Mouse (Mus musculus) macrophage (primary cell): ENCODE measurements around the gene Dysf. TPM values are rescaled to one million over a fixed set of nuclear protein-coding genes. Genes with fewer than 3 reads are reported as not detected.

ENCODE experiments used
- H3K27ac ChIP-seq: fragments of 350-480 bp; formaldehyde crosslinking; 2 replicates; pipeline ENCODE4 v1.9.0; 2021
- H3K36me3 ChIP-seq: fragments of 350-480 bp; formaldehyde crosslinking; 2 replicates; pipeline ENCODE4 v1.9.0; 2021; ENCODE audit errors: inconsistent target
- H3K4me3 ChIP-seq: fragments of 350-480 bp; formaldehyde crosslinking; 2 replicates; pipeline ENCODE4 v1.9.0; 2021; ENCODE audit errors: inconsistent target
- H3K79me2 ChIP-seq: fragments of 350-480 bp; formaldehyde crosslinking; 2 replicates; pipeline ENCODE4 v1.9.0; 2021; ENCODE audit errors: inconsistent target
- WGBS: methylation state at CpG from one replicate; pipeline ENCODE4 v1.1.7; 2026; ENCODE audit warnings: inconsistent platforms; ENCODE audit not compliant: missing documents; 5-methylcytosine and 5-hydroxymethylcytosine counted together
- polyA plus RNA-seq: library from polyadenylated mRNA; stranded (reverse); fragments of 250-400 nt; gene quantifications from 3 replicates; pipeline ENCODE4 v1.2.4, GENCODE M21; 2018; ENCODE audit warnings: inconsistent platforms

Gene Dysf
- polyA plus RNA-seq, 1 experiment from 2014 or later, result 0.24 TPM

DNA sequence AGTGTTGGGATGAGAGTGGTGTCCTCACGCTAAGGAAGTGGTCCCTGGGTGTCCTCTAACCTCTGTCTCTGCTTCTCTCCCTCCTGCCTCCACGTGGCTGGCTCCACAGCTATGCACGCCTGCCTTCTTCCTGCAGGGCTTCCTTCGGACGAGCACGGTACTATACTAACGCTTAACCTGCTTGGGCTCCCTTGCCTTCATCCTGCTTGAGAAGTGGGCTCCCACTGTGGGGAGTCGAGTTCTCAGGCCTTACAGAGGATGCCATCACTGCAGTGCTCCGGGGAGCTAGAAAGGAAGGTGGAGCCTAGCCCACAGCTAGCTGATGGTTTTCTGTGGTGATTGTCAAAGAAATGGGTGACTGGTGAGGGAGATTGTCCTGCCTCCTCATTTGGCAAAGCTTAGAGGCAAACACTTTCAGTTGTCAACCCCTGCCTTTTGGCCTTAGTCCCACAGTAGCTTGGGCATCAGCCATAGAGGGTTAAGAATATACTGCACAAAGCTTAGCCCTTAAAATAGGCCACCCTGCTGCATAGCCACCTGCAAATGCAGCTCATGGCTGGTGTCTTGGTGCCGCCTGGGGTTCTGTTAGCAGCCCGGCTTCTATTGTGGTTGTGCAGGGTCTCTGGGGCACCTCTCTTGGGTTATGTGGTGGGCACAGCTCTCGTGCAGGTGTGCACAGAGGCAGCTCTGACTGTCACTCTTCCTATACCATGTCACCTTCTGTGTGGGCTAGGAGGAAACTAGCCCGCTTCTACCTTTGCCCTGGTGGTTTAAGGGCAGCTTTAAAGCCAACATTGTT, 139.0 kb downstream of the Dysf start:
- WGBS, result 80% methylated on average over 13 of the region's 13 CpGs
- H3K79me2 ChIP-seq, result no peaks in the 10 kb centered on the region
- no peak overlapping the region for H3K4me3 ChIP-seq
- no peak overlapping the region for H3K27ac ChIP-seq
- H3K36me3 ChIP-seq, result no peaks in the 10 kb centered on the region

GRCm38 (mm10) chr6:84148470-84148869, 140.1 kb downstream of the Dysf start:
- Histone ChIP-seq H3K79me2 (no peaks in the 10 kb centered on the region), H3K4me3 (no peak overlapping the region), H3K36me3 (no peaks in the 10 kb centered on the region), H3K27ac (no peak overlapping the region)
- WGBS, result 57% methylated on average over 6 of the region's 6 CpGs

DNA sequence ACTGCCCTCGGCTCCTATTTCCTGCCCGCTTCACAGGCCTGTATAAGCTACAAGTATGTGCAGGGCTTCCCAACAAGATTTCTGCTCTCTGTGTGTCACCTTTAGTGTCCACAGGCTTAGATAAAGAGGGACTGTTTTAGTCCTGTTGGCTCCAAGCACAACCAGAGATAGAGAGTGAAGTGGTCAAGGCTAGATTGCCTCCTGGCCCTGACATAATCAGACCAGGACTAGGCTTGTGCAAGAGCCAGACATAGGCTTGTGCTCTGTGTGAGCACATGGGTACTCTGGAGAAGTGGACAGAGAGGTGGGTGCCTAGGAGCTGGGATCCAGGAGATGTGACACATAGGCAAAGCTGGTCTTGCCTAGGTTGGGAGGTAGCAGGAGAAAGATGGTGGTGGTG, 146.1 kb downstream of the Dysf start:
- H3K79me2 ChIP-seq, result no peaks in the 10 kb centered on the region
- no peaks in the 10 kb centered on the region for H3K36me3 ChIP-seq
- H3K4me3 ChIP-seq, result no peak overlapping the region
- WGBS, result 83% methylated on average over 2 of the region's 2 CpGs
- no peak overlapping the region for H3K27ac ChIP-seq

- no peak overlapping the region for H3K27ac ChIP-seq
- WGBS, result 78% methylated on average over 3 of the region's 3 CpGs
- H3K4me3 ChIP-seq, result no peak overlapping the region
- H3K79me2 ChIP-seq, result no peaks in the 10 kb centered on the region
- H3K36me3 ChIP-seq, result no peaks in the 10 kb centered on the region
These were observed 147.4 kb downstream of the Dysf start for GRCm38 (mm10) chr6:84155765-84156164.

DNA sequence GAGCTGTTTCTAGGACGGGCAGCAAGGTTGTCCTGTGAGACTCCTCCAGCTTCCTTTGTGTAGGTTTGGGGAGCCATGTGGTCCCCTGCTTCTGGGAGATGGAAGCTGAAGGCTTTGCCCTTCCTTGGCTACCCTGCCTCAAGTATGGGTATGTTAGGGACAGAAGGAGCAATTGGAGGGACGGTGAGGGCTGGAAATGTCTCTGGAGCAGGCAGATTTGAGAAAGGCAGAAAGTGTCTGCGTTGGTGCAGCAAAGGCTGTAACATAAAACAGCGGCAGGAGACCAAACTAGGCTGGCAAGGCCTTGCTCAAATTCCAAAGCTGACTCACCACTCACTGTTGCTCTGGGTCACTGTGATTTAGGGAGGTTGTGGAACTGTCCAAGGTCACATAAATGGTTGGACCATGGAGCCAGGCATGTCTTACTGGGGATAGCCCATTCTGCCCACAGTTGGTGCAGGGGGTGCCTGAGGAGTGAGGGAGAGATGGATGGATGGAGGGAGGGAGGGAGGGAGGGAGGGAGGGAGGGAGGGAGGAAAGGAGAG, 148.2 kb downstream of the Dysf start:
- no peaks in the 10 kb centered on the region for H3K79me2 ChIP-seq
- 85% methylated on average over 4 of the region's 4 CpGs for WGBS
- no peaks in the 10 kb centered on the region for H3K36me3 ChIP-seq
- no peak overlapping the region for H3K4me3 ChIP-seq
- H3K27ac ChIP-seq, result no peak overlapping the region

- no peak overlapping the region for H3K4me3 ChIP-seq
- 89% methylated on average over 4 of the region's 4 CpGs for WGBS
- H3K36me3 ChIP-seq, result no peaks in the 10 kb centered on the region
These were observed 150.7 kb downstream of the Dysf start for GRCm38 (mm10) chr6:84159046-84159445.

GRCm38 (mm10) chr6:84167612-84168011, 159.2 kb downstream of the Dysf start:
- Histone ChIP-seq H3K4me3 (no peak overlapping the region), H3K79me2 (no peaks in the 10 kb centered on the region), H3K36me3 (no peaks in the 10 kb centered on the region), H3K27ac (no peak overlapping the region)
- 90% methylated on average over 14 of the region's 14 CpGs for WGBS

More at GRCm38 (mm10) chr6:84159046-84159445, 150.7 kb downstream of the Dysf start:
- no peaks in the 10 kb centered on the region for H3K79me2 ChIP-seq
- no peak overlapping the region for H3K27ac ChIP-seq

DNA sequence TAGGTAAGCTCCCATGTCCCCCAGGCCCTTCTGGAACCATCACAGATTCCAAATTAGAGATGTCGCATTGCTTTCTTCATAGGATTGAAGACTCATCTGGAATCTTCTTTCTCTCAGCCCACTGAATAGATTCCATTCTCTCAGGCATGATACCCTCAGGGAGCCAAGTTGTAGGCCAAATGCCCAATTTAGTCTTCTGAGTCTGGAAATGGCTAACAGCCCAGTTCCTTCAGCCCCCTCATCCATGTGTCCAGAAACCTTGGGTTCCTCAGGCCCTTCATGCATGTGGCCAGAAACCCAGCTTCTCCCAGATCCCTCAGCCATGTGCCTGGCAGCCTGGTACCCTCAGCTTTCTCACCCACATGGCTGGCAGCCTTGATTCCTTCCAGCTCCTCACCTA, 160.2 kb downstream of the Dysf start:
- Histone ChIP-seq H3K36me3 (no peaks in the 10 kb centered on the region), H3K27ac (no peak overlapping the region), H3K79me2 (no peaks in the 10 kb centered on the region), H3K4me3 (no peak overlapping the region)
- 100% methylated on average over 1 of the region's 1 CpGs for WGBS

GRCm38 (mm10) chr6:84173626-84174025, 165.2 kb downstream of the Dysf start:
- H3K4me3 ChIP-seq, result no peak overlapping the region
- no peaks in the 10 kb centered on the region for H3K79me2 ChIP-seq
- 92% methylated on average over 6 of the region's 6 CpGs for WGBS
- H3K36me3 ChIP-seq, result no peaks in the 10 kb centered on the region
- no peak overlapping the region for H3K27ac ChIP-seq

GRCm38 (mm10) chr6:84178776-84179405, 170.5 kb downstream of the Dysf start:
- Histone ChIP-seq H3K27ac (no peak overlapping the region), H3K4me3 (no peak overlapping the region), H3K79me2 (no peaks in the 10 kb centered on the region), H3K36me3 (no peaks in the 10 kb centered on the region)
- WGBS, result 69% methylated on average over 5 of the region's 5 CpGs

DNA sequence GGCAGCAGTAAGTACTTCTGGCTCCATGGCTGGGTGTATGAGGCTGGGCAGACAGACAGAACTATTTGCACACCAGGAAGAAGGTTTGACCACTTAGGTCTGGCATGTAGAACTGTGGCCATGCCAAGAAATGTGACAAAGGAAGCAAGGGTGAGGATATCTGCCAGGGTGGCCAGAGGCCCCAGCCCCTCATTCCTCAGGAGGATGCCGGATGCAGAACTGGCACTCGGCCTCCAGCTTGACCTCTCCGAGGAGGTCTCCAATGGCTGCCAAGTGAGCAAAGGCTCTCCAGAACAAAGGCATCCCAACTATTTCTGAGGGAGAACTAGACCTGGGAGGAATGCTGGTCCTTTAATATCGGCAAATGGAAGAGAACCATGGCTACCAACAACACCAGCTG, 173.1 kb downstream of the Dysf start:
- Histone ChIP-seq H3K36me3 (no peaks in the 10 kb centered on the region), H3K27ac (no peak overlapping the region), H3K4me3 (no peak overlapping the region), H3K79me2 (no peaks in the 10 kb centered on the region)
- 94% methylated on average over 4 of the region's 4 CpGs for WGBS

- WGBS, result 52% methylated on average over 6 of the region's 6 CpGs
- no peaks in the 10 kb centered on the region for H3K36me3 ChIP-seq
- H3K27ac ChIP-seq, result no peak overlapping the region
- H3K79me2 ChIP-seq, result no peaks in the 10 kb centered on the region
- H3K4me3 ChIP-seq, result no peak overlapping the region
These were observed 183.4 kb downstream of the Dysf start for GRCm38 (mm10) chr6:84191656-84192250.

DNA sequence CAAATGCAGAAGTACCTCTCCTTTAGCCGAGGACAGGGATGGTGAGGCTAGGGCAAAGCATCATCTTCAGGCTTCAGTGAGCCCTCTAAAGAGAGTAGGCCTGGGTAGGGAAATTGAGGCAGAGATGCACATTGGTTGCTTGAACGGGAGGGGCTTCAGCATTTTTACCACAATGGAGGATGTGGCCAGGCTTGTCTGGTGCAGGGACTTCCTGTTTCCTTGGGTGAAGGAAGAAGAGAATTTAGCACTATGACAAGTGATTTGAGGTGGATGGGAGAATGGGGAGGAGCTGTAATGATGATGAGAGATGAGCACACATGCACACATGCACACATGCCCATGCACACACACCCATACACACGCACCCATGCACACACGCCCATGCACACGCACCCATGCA, 188.1 kb downstream of the Dysf start:
- H3K4me3 ChIP-seq, result no peak overlapping the region
- WGBS, result 53% methylated on average over 4 of the region's 5 CpGs

GRCm38 (mm10) chr6:84197811-84198213, 189.4 kb downstream of the Dysf start:
- Histone ChIP-seq H3K79me2 (no peaks in the 10 kb centered on the region), H3K4me3 (no peak overlapping the region), H3K27ac (no peak overlapping the region), H3K36me3 (no peaks in the 10 kb centered on the region)
- 74% methylated on average over 4 of the region's 5 CpGs for WGBS

More for the DNA sequence above, 188.1 kb downstream of the Dysf start:
- H3K79me2 ChIP-seq, result no peaks in the 10 kb centered on the region
- H3K27ac ChIP-seq, result no peak overlapping the region
- H3K36me3 ChIP-seq, result no peaks in the 10 kb centered on the region
